Mouse (Mus musculus): ENCODE data around the gene Gm10964. TPM values are rescaled to one million over a fixed set of nuclear protein-coding genes. Genes with fewer than 3 reads are reported as not detected.

Gm10964 gene
- polyA plus RNA-seq, 1 experiment from 2014 or later = not detected

DNA sequence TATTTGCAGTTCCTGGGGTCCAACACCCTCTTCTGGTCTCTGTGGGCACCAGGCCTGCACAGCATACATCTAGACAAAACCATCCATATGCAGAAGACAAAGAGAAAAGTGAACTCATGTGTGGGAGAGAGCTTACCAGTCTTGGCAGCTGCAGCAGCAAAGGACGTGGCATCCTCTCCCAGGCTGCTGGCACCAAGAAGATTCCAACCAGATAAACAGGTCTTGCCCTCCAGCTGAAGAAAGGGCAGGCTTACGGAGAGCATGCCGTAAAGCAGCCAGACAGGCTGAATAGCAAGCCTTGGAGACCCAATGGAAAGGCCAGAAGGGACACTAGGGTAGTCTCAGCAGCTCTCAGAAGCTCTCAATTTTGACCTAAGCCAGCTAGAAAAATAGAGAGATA is 7.0 kb upstream of the Gm10964 start:
- WGBS = 91% methylated on average over 3 of the region's 3 CpGs
- H3K4me3 ChIP-seq (ENCODE audit: low read depth, low read length) = no peak overlapping the region
- no peak overlapping the region for H3K27ac ChIP-seq (ENCODE audit: low read depth, low read length)
- no peaks in the 10 kb centered on the region for H3K36me3 ChIP-seq (ENCODE audit: control insufficient read depth, insufficient read depth, low read length)
- H3K4me2 ChIP-seq = no peak overlapping the region
- no peak for DNase-seq (ENCODE audit: low spot score, missing footprints)
- H3K4me1 ChIP-seq (ENCODE audit: control insufficient read depth, insufficient read depth, low read length) = peaks cover 30% of the 10 kb centered on the region
- no peaks in the 10 kb centered on the region for H3K27me3 ChIP-seq (ENCODE audit: control insufficient read depth, insufficient read depth, low read length)
- H3K9ac ChIP-seq (ENCODE audit: low read length) = no peak overlapping the region
- no peak for ATAC-seq (ENCODE audit: low FRiP score)
- no peaks in the 10 kb centered on the region for H3K9me3 ChIP-seq (ENCODE audit: control insufficient read depth, low read length)

DNA sequence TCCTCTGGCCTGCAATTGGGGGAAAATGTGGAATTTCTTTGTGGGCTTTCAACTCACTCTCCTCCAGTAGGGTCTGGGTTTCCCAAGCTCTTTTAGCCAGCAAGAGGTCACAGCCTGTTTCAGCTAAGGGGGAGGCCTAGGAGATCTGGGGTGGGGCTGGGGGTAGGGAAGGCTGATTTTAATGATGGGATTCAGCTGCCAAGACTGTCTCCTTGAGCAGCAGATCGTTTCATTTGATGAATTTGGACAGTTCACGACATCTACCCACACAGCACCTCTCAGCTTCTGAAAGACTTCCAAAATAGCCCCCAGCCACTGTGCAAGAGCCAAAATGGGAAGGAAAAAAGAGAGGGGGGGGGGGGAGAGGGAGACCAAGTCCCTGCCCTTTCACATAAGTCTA is 6.0 kb upstream of the Gm10964 start:
- Histone ChIP-seq H3K4me3 (ENCODE audit: low read depth, low read length) (no peak overlapping the region), H3K9ac (ENCODE audit: low read length) (no peak overlapping the region), H3K4me1 (ENCODE audit: control insufficient read depth, insufficient read depth, low read length) (peaks cover 40% of the 10 kb centered on the region), H3K4me2 (no peak overlapping the region), H3K9me3 (ENCODE audit: control insufficient read depth, low read length) (no peaks in the 10 kb centered on the region), H3K27me3 (ENCODE audit: control insufficient read depth, insufficient read depth, low read length) (no peaks in the 10 kb centered on the region), H3K27ac (ENCODE audit: low read depth, low read length) (no peak overlapping the region), H3K36me3 (ENCODE audit: control insufficient read depth, insufficient read depth, low read length) (no peaks in the 10 kb centered on the region)
- DNase-seq (ENCODE audit: low spot score, missing footprints) = no peak
- ATAC-seq (ENCODE audit: low FRiP score) = no peak
- 30% methylated on average over 2 of the region's 2 CpGs for whole genome bisulfite sequencing

DNA sequence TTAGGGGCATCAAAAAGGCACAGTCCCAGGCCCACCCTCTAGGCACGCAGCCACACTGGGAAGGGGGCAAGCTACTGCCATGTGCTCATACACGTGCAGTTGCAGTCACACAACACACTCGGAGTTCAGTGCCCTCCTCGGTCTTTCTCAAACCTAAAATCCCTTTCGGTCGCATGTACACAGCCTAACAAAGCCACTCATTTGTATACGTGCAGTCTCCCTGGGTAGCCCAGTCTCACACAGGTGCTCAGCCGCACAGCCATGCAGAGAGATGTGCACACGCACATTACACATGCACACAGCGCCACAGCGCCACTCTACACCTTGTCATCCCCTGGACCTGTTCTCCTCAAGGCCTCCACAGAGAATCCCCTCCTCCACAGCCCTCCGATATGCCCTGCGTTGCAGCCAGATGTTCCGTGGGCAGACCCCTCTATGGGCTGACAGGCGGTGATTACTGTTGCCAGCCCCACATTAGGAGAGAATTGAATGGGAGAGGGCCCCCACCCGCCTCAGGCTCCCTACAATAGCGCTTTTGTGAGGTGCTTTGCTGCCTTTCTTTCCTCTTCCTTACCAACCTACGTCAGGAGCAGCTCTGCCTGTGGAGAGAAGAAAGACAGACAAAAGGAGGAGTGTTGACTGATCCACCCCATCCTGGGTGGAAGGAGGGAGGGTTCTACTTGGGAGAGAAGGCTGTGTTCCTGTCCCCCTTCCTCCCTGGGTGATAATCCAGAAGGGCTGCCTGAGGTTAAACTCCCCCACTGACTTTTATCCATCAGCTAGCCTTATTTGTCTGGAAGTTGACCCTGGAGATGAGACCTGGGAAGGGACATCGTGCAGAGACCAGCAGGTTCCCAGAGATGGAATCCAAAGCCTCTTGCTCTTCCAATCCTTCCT is 5.1 kb upstream of the Gm10964 start:
- Histone ChIP-seq H3K4me2 (peak overlapping the region; percentile 40), H3K9me3 (ENCODE audit: control insufficient read depth, low read length) (no peaks in the 10 kb centered on the region), H3K27ac (ENCODE audit: low read depth, low read length) (peak overlapping the region; percentile 51), H3K36me3 (ENCODE audit: control insufficient read depth, insufficient read depth, low read length) (no peaks in the 10 kb centered on the region), H3K4me3 (ENCODE audit: low read depth, low read length) (no peak overlapping the region), H3K9ac (ENCODE audit: low read length) (peak overlapping the region; percentile 51), H3K27me3 (ENCODE audit: control insufficient read depth, insufficient read depth, low read length) (no peaks in the 10 kb centered on the region), H3K4me1 (ENCODE audit: control insufficient read depth, insufficient read depth, low read length) (peaks cover 43% of the 10 kb centered on the region)
- DNase-seq (ENCODE audit: low spot score, missing footprints) = peak; percentile 95
- ATAC-seq (ENCODE audit: low FRiP score) = peak; percentile 63
- 11% methylated on average over 19 of the region's 19 CpGs for WGBS

DNA sequence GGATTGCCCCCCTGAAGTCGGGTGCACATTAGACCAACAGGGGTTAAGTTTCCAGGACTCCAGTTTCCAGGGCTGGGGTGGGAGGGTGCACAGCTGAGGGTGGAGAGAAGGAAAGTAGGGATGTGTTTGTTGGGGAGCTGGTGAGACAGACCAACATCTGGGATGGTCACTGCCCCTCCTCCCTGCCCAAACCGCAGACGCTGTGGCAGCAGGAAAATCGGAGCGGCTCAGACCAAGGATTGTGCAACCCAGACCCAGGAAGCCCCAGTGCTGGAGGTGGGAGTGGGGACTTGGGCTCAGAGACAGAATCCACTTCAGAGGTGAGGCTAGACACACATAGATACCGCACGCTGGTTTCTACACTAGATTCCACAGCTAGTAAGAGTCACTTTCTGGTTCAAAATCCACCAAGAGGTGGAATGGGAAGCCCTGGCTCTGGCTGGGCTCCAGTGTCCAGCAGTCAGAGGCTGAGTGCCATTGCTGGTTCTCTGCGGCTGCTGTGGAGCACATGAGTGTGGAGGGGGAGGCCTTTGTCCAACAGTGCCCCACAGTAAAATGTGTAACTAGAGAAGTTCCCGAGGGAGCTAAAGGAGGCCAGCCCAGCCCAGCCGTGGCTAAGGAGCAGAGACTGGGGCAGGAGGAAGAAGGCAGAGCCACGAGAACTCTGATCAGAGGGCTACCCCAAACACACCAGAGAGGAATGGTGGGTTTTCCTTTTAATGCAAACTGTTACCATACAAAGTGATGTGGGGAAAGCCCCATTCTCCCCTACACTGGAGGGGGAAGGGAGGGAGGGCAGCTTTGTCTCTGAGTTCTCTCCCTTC is 4.3 kb upstream of the Gm10964 start:
- Histone ChIP-seq H3K4me2 (peak overlapping the region; percentile 40), H3K4me3 (ENCODE audit: low read depth, low read length) (no peak overlapping the region), H3K9ac (ENCODE audit: low read length) (peak overlapping the region; percentile 51), H3K4me1 (ENCODE audit: control insufficient read depth, insufficient read depth, low read length) (peaks cover 46% of the 10 kb centered on the region), H3K27me3 (ENCODE audit: control insufficient read depth, insufficient read depth, low read length) (no peaks in the 10 kb centered on the region), H3K36me3 (ENCODE audit: control insufficient read depth, insufficient read depth, low read length) (no peaks in the 10 kb centered on the region), H3K27ac (ENCODE audit: low read depth, low read length) (peak overlapping the region; percentile 51), H3K9me3 (ENCODE audit: control insufficient read depth, low read length) (no peaks in the 10 kb centered on the region)
- DNase-seq (ENCODE audit: low spot score, missing footprints) = peak; percentile 93
- ATAC-seq (ENCODE audit: low FRiP score) = 0 out of 2 replicates have a peak, but pooled peaks have one; percentile 8
- WGBS = 9% methylated on average over 11 of the region's 11 CpGs

DNA sequence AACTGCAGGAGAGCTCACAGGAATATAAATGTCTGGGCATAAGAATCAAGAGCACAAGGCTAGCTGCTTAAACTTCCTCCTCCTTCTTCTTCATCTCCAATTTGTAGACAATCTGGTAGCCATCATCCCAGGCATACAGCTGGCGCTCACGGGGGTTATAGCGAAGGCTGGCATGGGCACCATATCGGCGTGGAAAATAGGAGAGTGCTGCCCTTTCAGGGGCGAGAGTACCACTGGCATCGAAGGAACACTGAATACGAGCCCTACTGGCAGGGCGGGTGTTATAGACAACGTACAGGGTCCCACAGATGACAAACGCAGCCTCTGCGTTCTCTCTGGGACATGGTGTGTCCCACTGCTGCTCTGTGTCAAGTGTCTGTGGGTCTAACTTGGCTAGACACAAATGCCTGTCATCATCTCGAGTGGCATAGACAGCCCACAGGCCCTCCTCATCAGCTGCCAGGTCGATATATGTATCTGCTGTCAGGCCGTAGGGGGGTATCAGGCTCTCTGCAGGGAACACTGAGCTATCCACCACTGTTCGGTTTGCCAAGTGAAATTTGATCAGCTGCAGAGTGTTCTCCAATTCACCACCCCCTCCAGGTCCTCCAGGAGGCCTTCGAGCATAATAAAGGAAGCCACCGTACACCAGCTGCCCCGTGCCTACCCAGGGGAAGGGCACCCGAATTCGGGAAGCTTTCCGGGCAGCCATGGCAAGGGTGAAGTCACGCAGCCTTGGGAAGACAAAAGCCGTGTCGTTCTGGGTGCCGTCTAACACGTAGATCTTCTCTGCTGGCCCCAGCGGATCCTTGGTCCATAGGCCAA is 3.2 kb upstream of the Gm10964 start:
- peaks cover 50% of the 10 kb centered on the region for H3K4me1 ChIP-seq (ENCODE audit: control insufficient read depth, insufficient read depth, low read length)
- no peak overlapping the region for H3K27ac ChIP-seq (ENCODE audit: low read depth, low read length)
- H3K9ac ChIP-seq (ENCODE audit: low read length) = no peak overlapping the region
- no peaks in the 10 kb centered on the region for H3K27me3 ChIP-seq (ENCODE audit: control insufficient read depth, insufficient read depth, low read length)
- H3K4me2 ChIP-seq = no peak overlapping the region
- no peak overlapping the region for H3K4me3 ChIP-seq (ENCODE audit: low read depth, low read length)
- no peak for ATAC-seq (ENCODE audit: low FRiP score)
- H3K9me3 ChIP-seq (ENCODE audit: control insufficient read depth, low read length) = no peaks in the 10 kb centered on the region
- no peaks in the 10 kb centered on the region for H3K36me3 ChIP-seq (ENCODE audit: control insufficient read depth, insufficient read depth, low read length)
- WGBS = 73% methylated on average over 28 of the region's 28 CpGs
- DNase-seq (ENCODE audit: low spot score, missing footprints) = no peak

DNA sequence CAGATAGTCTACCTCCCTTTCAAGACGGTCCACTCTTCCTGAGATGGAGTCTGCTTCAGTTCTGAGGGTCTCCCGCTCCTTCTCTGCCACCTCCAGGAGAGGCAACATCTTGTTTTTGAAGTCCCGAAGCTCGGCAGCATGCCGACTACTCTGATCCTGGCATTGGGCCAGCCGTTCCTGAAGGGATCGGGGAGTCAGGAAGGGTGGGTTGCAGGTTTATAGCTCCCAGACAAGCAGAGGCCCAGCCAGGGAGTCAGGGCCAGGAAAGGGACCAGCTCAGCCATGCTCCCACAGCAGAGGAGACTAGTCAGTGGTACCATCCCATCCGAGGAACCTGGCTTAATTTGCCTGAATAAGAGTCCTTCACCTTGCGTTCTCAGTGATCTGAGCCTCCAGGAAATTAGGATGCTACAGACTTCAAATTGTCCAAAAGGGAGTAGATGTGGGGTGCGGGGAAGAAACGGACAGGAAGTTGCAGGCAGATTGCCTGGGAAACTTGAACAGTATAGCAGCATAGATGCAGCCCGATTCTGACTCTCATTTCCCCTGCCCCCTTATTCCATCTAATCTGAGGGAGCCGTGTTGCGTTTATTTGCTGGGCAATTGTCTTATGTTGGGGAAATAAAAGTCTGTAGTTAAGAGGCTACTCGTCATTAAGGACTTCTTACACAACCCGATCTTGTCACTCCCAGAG is 2.0 kb upstream of the Gm10964 start:
- H3K27ac ChIP-seq (ENCODE audit: low read depth, low read length) = peak overlapping the region; percentile 86; the same call in 1 of the 2 replicates
- no peaks in the 10 kb centered on the region for H3K36me3 ChIP-seq (ENCODE audit: control insufficient read depth, insufficient read depth, low read length)
- ATAC-seq (ENCODE audit: low FRiP score) = no peak
- H3K9ac ChIP-seq (ENCODE audit: low read length) = peak overlapping the region; percentile 65
- 68% methylated on average over 16 of the region's 16 CpGs for WGBS
- H3K4me3 ChIP-seq (ENCODE audit: low read depth, low read length) = no peak overlapping the region; the same call in 1 of the 2 replicates
- peaks cover 50% of the 10 kb centered on the region for H3K4me1 ChIP-seq (ENCODE audit: control insufficient read depth, insufficient read depth, low read length)
- peak overlapping the region; percentile 54; the same call in 1 of the 2 replicates for H3K4me2 ChIP-seq
- no peaks in the 10 kb centered on the region for H3K27me3 ChIP-seq (ENCODE audit: control insufficient read depth, insufficient read depth, low read length)
- DNase-seq (ENCODE audit: low spot score, missing footprints) = no peak
- H3K9me3 ChIP-seq (ENCODE audit: control insufficient read depth, low read length) = no peaks in the 10 kb centered on the region

DNA sequence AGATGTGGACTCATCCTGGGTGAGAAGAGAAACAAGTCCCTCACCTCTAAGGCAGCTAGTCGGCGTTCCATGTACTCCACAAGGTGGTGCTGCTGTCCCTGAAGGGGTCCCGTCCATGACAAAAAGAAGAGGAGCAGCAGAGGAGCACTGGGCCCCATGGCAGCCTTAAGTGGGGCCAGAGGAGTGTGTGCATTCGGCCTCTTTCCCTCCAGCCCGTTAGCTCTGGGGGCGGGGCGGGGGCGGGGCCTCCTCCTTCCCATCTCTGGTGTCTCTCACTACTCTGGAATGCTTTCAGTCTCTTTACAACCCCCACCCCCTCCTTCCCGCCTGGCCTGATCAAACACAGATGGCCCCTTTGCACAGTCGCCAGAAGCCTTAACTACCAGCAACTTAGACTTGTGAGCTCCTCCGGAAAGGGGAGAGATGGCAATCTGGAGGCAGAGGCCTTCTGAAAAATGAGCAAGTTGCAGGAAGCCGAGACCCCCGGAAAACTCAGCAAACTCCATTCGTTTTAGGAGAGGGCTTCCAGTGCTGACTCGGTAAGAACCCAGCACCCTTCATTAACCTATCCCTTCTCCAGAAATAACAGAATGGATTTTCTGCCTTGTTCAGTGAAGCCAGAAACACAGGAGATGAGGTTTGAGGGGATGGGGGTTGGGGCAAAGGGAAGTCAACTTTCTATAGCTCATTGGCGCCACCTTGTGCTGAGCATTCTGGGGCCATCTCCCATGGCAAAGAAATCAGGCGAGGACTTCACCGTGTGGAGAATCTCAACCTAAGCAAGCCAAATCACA is 1.2 kb upstream of the Gm10964 start, which contains the start of gene Olfml3:
Gene Olfml3, minus strand, starts transcription at position 224 of the 794 bp plus-strand sequence.
- H3K9ac ChIP-seq (ENCODE audit: low read length) = peak within 1 kb of the TSS; percentile 65
- H3K9me3 ChIP-seq (ENCODE audit: control insufficient read depth, low read length) = no peaks in the 10 kb centered on the region
- H3K4me3 ChIP-seq (ENCODE audit: low read depth, low read length) = peak within 1 kb of the TSS; percentile 18
- under 1% methylated on average over 18 of the region's 18 CpGs for WGBS
- H3K4me2 ChIP-seq = peak within 1 kb of the TSS; percentile 54
- DNase-seq (ENCODE audit: low spot score, missing footprints) = peak; percentile 100
- ATAC-seq (ENCODE audit: low FRiP score) = peak; percentile 84
- peak within 1 kb of the TSS; percentile 86 for H3K27ac ChIP-seq (ENCODE audit: low read depth, low read length)
- H3K27me3 ChIP-seq (ENCODE audit: control insufficient read depth, insufficient read depth, low read length) = no peaks in the 10 kb centered on the region
- H3K4me1 ChIP-seq (ENCODE audit: control insufficient read depth, insufficient read depth, low read length) = peaks cover 49% of the 10 kb centered on the region
- no peaks in the 10 kb centered on the region for H3K36me3 ChIP-seq (ENCODE audit: control insufficient read depth, insufficient read depth, low read length)

Data from midbrain, embryonic 11.5 days (tissue).